Mouse (Mus musculus): ENCODE measurements around the gene Atcay. TPM values are rescaled to one million over a fixed set of nuclear protein-coding genes. Genes with fewer than 3 reads are reported as not detected.
A peak's percentile ranks its signal among the peaks of the same experiment; 100 is the strongest.

Atcay gene
- total and polyA plus RNA-seq, 2 experiments from 2014 or later = 91.4 to 200 TPM

DNA sequence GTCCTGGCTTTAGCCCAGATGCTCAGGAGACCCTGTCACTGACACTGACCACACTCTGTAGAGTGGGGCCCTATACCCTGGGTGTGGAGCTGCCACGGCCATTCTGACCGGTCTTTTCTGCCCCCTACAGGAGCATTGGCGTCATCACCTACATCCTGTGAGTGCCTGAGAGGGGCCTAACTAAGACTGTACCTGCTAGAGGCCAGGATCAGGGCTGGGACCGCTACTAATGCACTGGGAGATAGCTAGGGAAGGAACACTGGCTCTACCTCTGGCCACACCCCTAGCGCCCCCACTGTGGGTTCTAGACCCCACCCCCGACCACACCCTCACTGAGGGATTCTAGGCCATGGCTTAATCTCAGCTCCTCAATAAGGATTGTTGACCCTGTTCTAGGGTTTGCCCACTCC lies 39.7 kb downstream of the Atcay start:
- WGBS = 80% methylated on average over 6 of the region's 6 CpGs
- H3K36me3 ChIP-seq (ENCODE audit: insufficient read depth, low read length) = peaks cover 16% of the 10 kb centered on the region
- H3K27ac ChIP-seq (ENCODE audit: low read depth, low read length) = no peak overlapping the region
- peak; percentile 43 for TF ChIP-seq CTCF (IDR thresholded peaks at IDR 0.05)
- no peak for ATAC-seq (ENCODE audit: low FRiP score)
- H3K4me3 ChIP-seq (ENCODE audit: low read depth, low read length) = no peak overlapping the region
- no peak overlapping the region for H3K4me2 ChIP-seq (ENCODE audit: low read depth, low read length, poor library complexity, severe bottlenecking)
- no peaks in the 10 kb centered on the region for H3K9me3 ChIP-seq (ENCODE audit: low read length)
- peaks cover 4% of the 10 kb centered on the region for H3K4me1 ChIP-seq (ENCODE audit: insufficient read depth, low read length)
- H3K9ac ChIP-seq (replicated peaks; ENCODE audit: low read length, poor library complexity, severe bottlenecking) = no peak overlapping the region
- peaks cover 11% of the 10 kb centered on the region for H3K27me3 ChIP-seq (ENCODE audit: insufficient read depth, low read length)
- no peak for DNase-seq (ENCODE audit: low spot score)

GRCm38 (mm10) chr10:81190236-81190911 lies 40.3 kb downstream of the Atcay start:
- 71% methylated on average over 30 of the region's 31 CpGs for WGBS
- no peak for DNase-seq (ENCODE audit: low spot score)
- Histone ChIP-seq H3K4me1 (ENCODE audit: insufficient read depth, low read length) (peaks cover 4% of the 10 kb centered on the region), H3K9ac (replicated peaks; ENCODE audit: low read length, poor library complexity, severe bottlenecking) (no peak overlapping the region), H3K27ac (ENCODE audit: low read depth, low read length) (no peak overlapping the region), H3K36me3 (ENCODE audit: insufficient read depth, low read length) (peaks cover 16% of the 10 kb centered on the region), H3K9me3 (ENCODE audit: low read length) (no peaks in the 10 kb centered on the region), H3K4me3 (ENCODE audit: low read depth, low read length) (no peak overlapping the region), H3K4me2 (ENCODE audit: low read depth, low read length, poor library complexity, severe bottlenecking) (no peak overlapping the region), H3K27me3 (ENCODE audit: insufficient read depth, low read length) (peaks cover 5% of the 10 kb centered on the region)
- TF ChIP-seq CTCF (IDR thresholded peaks at IDR 0.05) = peak; percentile 62
- no peak for ATAC-seq (ENCODE audit: low FRiP score)

DNA sequence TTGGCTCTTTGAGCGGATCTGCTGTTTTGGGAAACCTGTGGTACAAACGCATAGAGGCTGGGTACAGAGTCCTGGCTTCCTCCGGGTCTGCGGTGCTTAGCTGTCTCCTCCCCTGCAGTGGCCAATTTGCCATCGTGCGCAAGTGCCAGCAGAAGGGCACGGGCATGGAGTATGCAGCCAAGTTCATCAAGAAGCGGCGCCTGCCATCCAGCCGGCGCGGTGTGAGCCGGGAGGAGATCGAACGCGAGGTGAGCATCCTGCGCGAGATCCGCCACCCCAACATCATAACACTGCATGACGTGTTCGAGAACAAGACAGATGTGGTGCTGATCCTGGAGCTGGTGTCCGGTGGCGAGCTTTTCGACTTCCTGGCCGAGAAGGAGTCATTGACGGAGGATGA lies 40.8 kb downstream of the Atcay start:
- no peak overlapping the region for H3K27ac ChIP-seq (ENCODE audit: low read depth, low read length)
- H3K36me3 ChIP-seq (ENCODE audit: insufficient read depth, low read length) = peaks cover 16% of the 10 kb centered on the region
- ATAC-seq (ENCODE audit: low FRiP score) = no peak
- WGBS = 82% methylated on average over 26 of the region's 26 CpGs
- H3K27me3 ChIP-seq (ENCODE audit: insufficient read depth, low read length) = no peaks in the 10 kb centered on the region
- DNase-seq (ENCODE audit: low spot score) = no peak
- H3K9me3 ChIP-seq (ENCODE audit: low read length) = no peaks in the 10 kb centered on the region
- H3K4me2 ChIP-seq (ENCODE audit: low read depth, low read length, poor library complexity, severe bottlenecking) = no peak overlapping the region
- H3K4me1 ChIP-seq (ENCODE audit: insufficient read depth, low read length) = peaks cover 4% of the 10 kb centered on the region
- no peak overlapping the region for H3K4me3 ChIP-seq (ENCODE audit: low read depth, low read length)
- no peak for TF ChIP-seq CTCF (IDR thresholded peaks at IDR 0.05)
- no peak overlapping the region for H3K9ac ChIP-seq (replicated peaks; ENCODE audit: low read length, poor library complexity, severe bottlenecking)

DNA sequence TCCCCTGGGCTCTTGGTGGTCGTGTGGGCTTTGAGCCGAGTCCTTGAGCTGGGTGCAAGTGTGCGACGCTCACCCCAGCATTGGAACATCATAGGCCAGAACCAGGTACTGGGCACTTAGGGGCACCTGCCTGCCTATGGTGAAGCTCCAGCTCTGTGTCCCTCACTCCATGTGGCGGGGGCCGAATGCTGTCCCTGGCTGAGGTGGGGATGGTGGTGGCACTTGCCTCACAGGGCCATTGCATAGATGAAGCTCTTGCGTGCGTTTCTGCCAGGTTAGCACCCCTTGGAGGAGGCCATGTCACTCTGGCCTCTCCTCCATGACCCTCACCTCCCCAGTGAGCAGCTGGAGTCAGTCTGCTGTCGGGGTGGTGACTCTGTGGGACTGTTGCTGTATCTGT lies 43.5 kb downstream of the Atcay start:
- WGBS = 95% methylated on average over 9 of the region's 9 CpGs
- no peaks in the 10 kb centered on the region for H3K9me3 ChIP-seq (ENCODE audit: low read length)
- peaks cover 23% of the 10 kb centered on the region for H3K36me3 ChIP-seq (ENCODE audit: insufficient read depth, low read length)
- no peak for TF ChIP-seq CTCF (IDR thresholded peaks at IDR 0.05)
- H3K4me3 ChIP-seq (ENCODE audit: low read depth, low read length) = no peak overlapping the region
- no peak overlapping the region for H3K27ac ChIP-seq (ENCODE audit: low read depth, low read length)
- no peak for DNase-seq (ENCODE audit: low spot score)
- no peaks in the 10 kb centered on the region for H3K27me3 ChIP-seq (ENCODE audit: insufficient read depth, low read length)
- H3K9ac ChIP-seq (replicated peaks; ENCODE audit: low read length, poor library complexity, severe bottlenecking) = no peak overlapping the region
- H3K4me2 ChIP-seq (ENCODE audit: low read depth, low read length, poor library complexity, severe bottlenecking) = no peak overlapping the region
- ATAC-seq (ENCODE audit: low FRiP score) = no peak
- H3K4me1 ChIP-seq (ENCODE audit: insufficient read depth, low read length) = peaks cover 7% of the 10 kb centered on the region

DNA sequence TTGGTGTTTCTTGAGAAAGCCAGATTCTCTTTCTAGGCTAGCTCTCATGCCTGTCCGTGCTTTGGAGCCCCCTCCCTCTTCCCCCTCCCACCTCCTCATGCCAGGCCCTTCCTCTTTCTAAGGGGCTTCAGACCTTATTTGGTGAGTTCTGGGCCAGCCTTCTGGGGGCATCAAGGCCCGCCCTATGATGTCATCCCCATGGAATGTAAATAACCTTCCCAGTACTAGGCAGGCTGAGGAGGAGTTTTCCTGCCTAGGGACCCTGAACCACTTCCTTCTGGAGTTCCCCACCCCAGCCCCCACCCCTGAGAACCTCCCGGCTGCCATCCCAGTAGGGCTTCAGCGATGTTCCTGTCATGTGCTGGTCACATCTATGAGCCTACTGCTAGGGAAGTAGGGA lies 45.9 kb downstream of the Atcay start:
- DNase-seq (ENCODE audit: low spot score) (no peak), ATAC-seq (ENCODE audit: low FRiP score) (no peak)
- Histone ChIP-seq H3K27ac (ENCODE audit: low read depth, low read length) (no peak overlapping the region), H3K9me3 (ENCODE audit: low read length) (no peaks in the 10 kb centered on the region), H3K27me3 (ENCODE audit: insufficient read depth, low read length) (no peaks in the 10 kb centered on the region), H3K36me3 (ENCODE audit: insufficient read depth, low read length) (peaks cover 33% of the 10 kb centered on the region), H3K4me2 (ENCODE audit: low read depth, low read length, poor library complexity, severe bottlenecking) (no peak overlapping the region), H3K9ac (replicated peaks; ENCODE audit: low read length, poor library complexity, severe bottlenecking) (no peak overlapping the region), H3K4me1 (ENCODE audit: insufficient read depth, low read length) (peaks cover 3% of the 10 kb centered on the region; the same call in 1 of the 2 replicates), H3K4me3 (ENCODE audit: low read depth, low read length) (no peak overlapping the region)
- no peak for TF ChIP-seq CTCF (IDR thresholded peaks at IDR 0.05)
- 69% methylated on average over 4 of the region's 4 CpGs for WGBS

DNA sequence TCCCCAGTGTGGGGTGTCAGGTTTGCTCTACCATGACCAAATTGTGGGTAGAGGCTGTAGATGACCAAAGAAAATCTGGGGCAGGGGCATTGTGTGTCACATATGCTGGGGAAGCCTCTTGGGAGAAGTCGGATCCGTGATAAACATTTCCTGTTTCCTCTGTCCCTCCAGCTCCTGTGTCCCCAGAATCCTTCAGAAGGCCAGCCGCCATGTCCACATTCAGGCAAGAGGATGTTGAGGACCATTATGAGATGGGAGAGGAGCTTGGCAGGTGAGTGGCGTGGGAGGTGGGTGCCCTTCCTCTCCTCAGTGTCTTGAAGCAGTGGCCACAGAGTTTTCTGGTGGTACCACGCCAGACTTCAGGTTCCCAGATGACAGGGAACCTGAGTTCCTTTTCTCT lies 46.8 kb downstream of the Atcay start, which contains the start of gene 4930442H23Rik:
Gene 4930442H23Rik, minus strand, starts transcription at position 45 of the 400 bp plus-strand sequence.
- H3K36me3 ChIP-seq (ENCODE audit: insufficient read depth, low read length) = peaks cover 42% of the 10 kb centered on the region
- H3K4me3 ChIP-seq (ENCODE audit: low read depth, low read length) = peak within 1 kb of the TSS; percentile 56
- DNase-seq (ENCODE audit: low spot score) (no peak), ATAC-seq (ENCODE audit: low FRiP score) (no peak)
- WGBS = 83% methylated on average over 5 of the region's 5 CpGs
- H3K27ac ChIP-seq (ENCODE audit: low read depth, low read length) = peak within 1 kb of the TSS; percentile 88
- peak within 1 kb of the TSS; percentile 54 for H3K4me2 ChIP-seq (ENCODE audit: low read depth, low read length, poor library complexity, severe bottlenecking)
- H3K4me1 ChIP-seq (ENCODE audit: insufficient read depth, low read length) = peaks cover 3% of the 10 kb centered on the region; the same call in 1 of the 2 replicates
- no peaks in the 10 kb centered on the region for H3K9me3 ChIP-seq (ENCODE audit: low read length)
- peak within 1 kb of the TSS; percentile 71 for H3K9ac ChIP-seq (replicated peaks; ENCODE audit: low read length, poor library complexity, severe bottlenecking)
- no peak for TF ChIP-seq CTCF (IDR thresholded peaks at IDR 0.05)
- H3K27me3 ChIP-seq (ENCODE audit: insufficient read depth, low read length) = no peaks in the 10 kb centered on the region
